Mouse (Mus musculus): ENCODE results near the gene Pou2f1. TPM values are rescaled to one million over a fixed set of nuclear protein-coding genes. Genes with fewer than 3 reads are reported as not detected.
A peak's percentile ranks its signal among the peaks of the same experiment; 100 is the strongest.

Gene Pou2f1
- total and polyA plus RNA-seq, 3 experiments = 7.6 to 11.4 (median 8.2) TPM

DNA sequence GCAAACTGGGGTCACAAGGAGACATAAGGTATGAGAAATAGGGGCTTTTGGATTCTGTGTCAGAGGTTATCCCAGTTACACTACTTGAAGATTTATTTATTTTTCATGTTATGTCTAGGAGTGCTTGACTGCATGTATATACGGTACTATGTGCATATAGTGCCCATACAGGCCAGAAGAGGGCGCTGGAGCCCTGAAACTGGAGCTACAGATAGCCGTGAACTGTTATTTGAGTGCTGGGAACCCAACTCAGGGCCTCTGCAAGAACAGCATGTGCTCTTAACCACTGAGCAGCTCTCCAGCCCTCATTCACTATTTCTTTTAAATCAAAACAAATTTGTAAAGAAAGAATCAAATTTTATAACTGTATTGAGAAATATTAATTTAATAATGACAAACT lies 81.5 kb downstream of the Pou2f1 start:
- 75% methylated on average over 3 of the region's 3 CpGs for WGBS
- H3K27ac ChIP-seq = no peak overlapping the region
- no peak overlapping the region for H3K4me3 ChIP-seq
- H3K79me2 ChIP-seq (replicated peaks; ENCODE audit: control insufficient read depth, insufficient read depth, low read length) = 0 out of 2 replicates have a peak, but pooled peaks cover 1% of the 10 kb centered on the region
- peaks cover 4% of the 10 kb centered on the region; the same call in 1 of the 2 replicates for H3K36me3 ChIP-seq (ENCODE audit: control insufficient read depth, insufficient read depth, low read length)
- no peaks in the 10 kb centered on the region for H3K27me3 ChIP-seq (ENCODE audit: control insufficient read depth, insufficient read depth, low read length)
- intact Hi-C loops (cut with DNase I) = no loop called here
- H3K4me1 ChIP-seq (ENCODE audit: control insufficient read depth, insufficient read depth, low read length) = no peaks in the 10 kb centered on the region
- no peak for DNase-seq
- H3K9ac ChIP-seq (ENCODE audit: low read depth, low read length) = no peak overlapping the region
- TF ChIP-seq EP300 (IDR thresholded peaks at IDR 0.05; ENCODE audit: insufficient read depth, low read depth, low read length) = no peak
- TF ChIP-seq POLR2A (IDR thresholded peaks at IDR 0.05; ENCODE audit: insufficient read depth, low read depth, low read length) = no peak
- TF ChIP-seq CTCF (IDR thresholded peaks at IDR 0.05) = peak; percentile 13; the same call in 1 of the 2 replicates

DNA sequence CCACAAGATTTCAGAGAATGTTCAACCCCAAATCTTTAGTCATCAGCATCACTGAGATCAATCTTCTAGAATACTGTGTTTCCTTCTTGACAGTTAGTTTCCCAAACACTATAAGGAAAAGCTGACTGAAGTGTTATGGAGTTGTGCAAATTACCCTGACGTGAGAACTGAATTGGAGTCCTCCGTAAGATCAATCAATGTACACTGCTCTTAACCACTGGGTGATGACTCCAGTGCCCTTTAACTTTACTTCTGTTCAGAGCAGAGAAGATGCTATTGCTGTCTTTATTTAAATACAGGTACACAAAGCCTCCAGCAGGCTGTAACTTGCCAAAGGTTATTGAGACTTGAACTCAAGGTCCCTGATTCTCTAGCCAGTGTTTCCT lies 88.1 kb downstream of the Pou2f1 start:
- no peak overlapping the region for H3K27ac ChIP-seq
- H3K4me3 ChIP-seq = no peak overlapping the region
- no peak for DNase-seq
- H3K79me2 ChIP-seq (replicated peaks; ENCODE audit: control insufficient read depth, insufficient read depth, low read length) = no peaks in the 10 kb centered on the region
- H3K9ac ChIP-seq (ENCODE audit: low read depth, low read length) = no peak overlapping the region
- H3K4me1 ChIP-seq (ENCODE audit: control insufficient read depth, insufficient read depth, low read length) = no peaks in the 10 kb centered on the region
- H3K36me3 ChIP-seq (ENCODE audit: control insufficient read depth, insufficient read depth, low read length) = no peaks in the 10 kb centered on the region
- intact Hi-C loops (cut with DNase I) = no loop called here
- 96% methylated on average over 2 of the region's 2 CpGs for WGBS
- no peaks in the 10 kb centered on the region for H3K27me3 ChIP-seq (ENCODE audit: control insufficient read depth, insufficient read depth, low read length)
- TF ChIP-seq POLR2A (IDR thresholded peaks at IDR 0.05; ENCODE audit: insufficient read depth, low read depth, low read length) (no peak), CTCF (IDR thresholded peaks at IDR 0.05) (no peak), EP300 (IDR thresholded peaks at IDR 0.05; ENCODE audit: insufficient read depth, low read depth, low read length) (no peak)

GRCm38 (mm10) chr1:165913720-165914415 lies 88.6 kb downstream of the Pou2f1 start:
- Histone ChIP-seq H3K9ac (ENCODE audit: low read depth, low read length) (no peak overlapping the region), H3K27me3 (ENCODE audit: control insufficient read depth, insufficient read depth, low read length) (no peaks in the 10 kb centered on the region), H3K27ac (no peak overlapping the region), H3K4me3 (no peak overlapping the region), H3K4me1 (ENCODE audit: control insufficient read depth, insufficient read depth, low read length) (no peaks in the 10 kb centered on the region), H3K79me2 (replicated peaks; ENCODE audit: control insufficient read depth, insufficient read depth, low read length) (no peaks in the 10 kb centered on the region), H3K36me3 (ENCODE audit: control insufficient read depth, insufficient read depth, low read length) (no peaks in the 10 kb centered on the region)
- DNase-seq = no peak
- WGBS = 89% methylated on average over 2 of the region's 2 CpGs
- TF ChIP-seq CTCF (IDR thresholded peaks at IDR 0.05) = no peak
- TF ChIP-seq POLR2A (IDR thresholded peaks at IDR 0.05; ENCODE audit: insufficient read depth, low read depth, low read length) = no peak
- no peak for TF ChIP-seq EP300 (IDR thresholded peaks at IDR 0.05; ENCODE audit: insufficient read depth, low read depth, low read length)
- intact Hi-C loops (cut with DNase I) = no loop called here

- H3K9ac ChIP-seq (ENCODE audit: low read depth, low read length) = no peak overlapping the region
- 90% methylated on average over 3 of the region's 3 CpGs for WGBS
- H3K4me1 ChIP-seq (ENCODE audit: control insufficient read depth, insufficient read depth, low read length) = no peaks in the 10 kb centered on the region
- TF ChIP-seq POLR2A (IDR thresholded peaks at IDR 0.05; ENCODE audit: insufficient read depth, low read depth, low read length) (no peak), EP300 (IDR thresholded peaks at IDR 0.05; ENCODE audit: insufficient read depth, low read depth, low read length) (no peak), CTCF (IDR thresholded peaks at IDR 0.05) (no peak)
- intact Hi-C loops (cut with DNase I) = no loop called here
- no peaks in the 10 kb centered on the region for H3K27me3 ChIP-seq (ENCODE audit: control insufficient read depth, insufficient read depth, low read length)
- no peak for DNase-seq
- no peaks in the 10 kb centered on the region for H3K36me3 ChIP-seq (ENCODE audit: control insufficient read depth, insufficient read depth, low read length)
- no peaks in the 10 kb centered on the region for H3K79me2 ChIP-seq (replicated peaks; ENCODE audit: control insufficient read depth, insufficient read depth, low read length)
- no peak overlapping the region for H3K4me3 ChIP-seq
- H3K27ac ChIP-seq = no peak overlapping the region
These were observed 93.0 kb downstream of the Pou2f1 start for GRCm38 (mm10) chr1:165909471-165909870.

- H3K27me3 ChIP-seq (ENCODE audit: control insufficient read depth, insufficient read depth, low read length) = no peaks in the 10 kb centered on the region
- no peak for DNase-seq
- no peaks in the 10 kb centered on the region for H3K79me2 ChIP-seq (replicated peaks; ENCODE audit: control insufficient read depth, insufficient read depth, low read length)
- intact Hi-C loops (cut with DNase I) = no loop called here
- H3K4me3 ChIP-seq = no peak overlapping the region
- H3K27ac ChIP-seq = no peak overlapping the region
- TF ChIP-seq CTCF (IDR thresholded peaks at IDR 0.05) = no peak
- TF ChIP-seq EP300 (IDR thresholded peaks at IDR 0.05; ENCODE audit: insufficient read depth, low read depth, low read length) = no peak
- no peak for TF ChIP-seq POLR2A (IDR thresholded peaks at IDR 0.05; ENCODE audit: insufficient read depth, low read depth, low read length)
- H3K36me3 ChIP-seq (ENCODE audit: control insufficient read depth, insufficient read depth, low read length) = no peaks in the 10 kb centered on the region
- H3K9ac ChIP-seq (ENCODE audit: low read depth, low read length) = no peak overlapping the region
- 88% methylated on average over 3 of the region's 3 CpGs for WGBS
- H3K4me1 ChIP-seq (ENCODE audit: control insufficient read depth, insufficient read depth, low read length) = no peaks in the 10 kb centered on the region
These were observed 93.7 kb downstream of the Pou2f1 start for GRCm38 (mm10) chr1:165908806-165909205.

DNA sequence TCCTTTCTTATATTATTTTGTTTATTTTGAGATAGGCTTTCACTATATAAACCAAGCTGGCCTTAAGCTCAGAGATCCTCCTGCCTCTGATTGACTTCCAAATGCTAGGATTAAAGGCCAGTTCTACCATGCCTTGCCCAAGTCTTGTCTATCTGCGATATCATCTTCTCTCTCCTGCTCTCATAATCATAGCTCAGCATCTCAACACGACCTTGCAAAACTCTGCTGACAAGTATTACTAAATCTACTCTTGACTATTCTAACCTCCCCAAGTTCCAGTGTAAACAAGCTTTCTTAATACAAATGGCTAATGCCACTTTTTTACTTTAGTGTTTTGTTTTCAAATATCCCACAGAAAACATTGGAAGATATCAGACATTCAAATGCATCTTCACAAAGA lies 94.3 kb downstream of the Pou2f1 start:
- Histone ChIP-seq H3K27ac (no peak overlapping the region), H3K9ac (ENCODE audit: low read depth, low read length) (no peak overlapping the region), H3K79me2 (replicated peaks; ENCODE audit: control insufficient read depth, insufficient read depth, low read length) (no peaks in the 10 kb centered on the region), H3K4me3 (no peak overlapping the region), H3K4me1 (ENCODE audit: control insufficient read depth, insufficient read depth, low read length) (no peaks in the 10 kb centered on the region), H3K36me3 (ENCODE audit: control insufficient read depth, insufficient read depth, low read length) (no peaks in the 10 kb centered on the region), H3K27me3 (ENCODE audit: control insufficient read depth, insufficient read depth, low read length) (no peaks in the 10 kb centered on the region)
- intact Hi-C loops (cut with DNase I) = no loop called here
- DNase-seq = no peak
- 87% methylated on average over 2 of the region's 2 CpGs for WGBS
- TF ChIP-seq POLR2A (IDR thresholded peaks at IDR 0.05; ENCODE audit: insufficient read depth, low read depth, low read length) (no peak), CTCF (IDR thresholded peaks at IDR 0.05) (no peak), EP300 (IDR thresholded peaks at IDR 0.05; ENCODE audit: insufficient read depth, low read depth, low read length) (no peak)
